Mouse (Mus musculus) lung, postnatal 0 days (tissue): ENCODE measurements around the gene Heca.

ENCODE experiments used
- CTCF ChIP-seq: IDR thresholded peaks from 2 replicates; pipeline ENCODE4 v1.5.1; 2016; ENCODE audit warnings: antibody characterized with exemption, mild to moderate bottlenecking
- EP300 ChIP-seq: IDR thresholded peaks from 2 replicates; pipeline ENCODE4 v1.6.1; 2016; ENCODE audit warnings: antibody characterized with exemption, mild to moderate bottlenecking, control low read depth

DNA sequence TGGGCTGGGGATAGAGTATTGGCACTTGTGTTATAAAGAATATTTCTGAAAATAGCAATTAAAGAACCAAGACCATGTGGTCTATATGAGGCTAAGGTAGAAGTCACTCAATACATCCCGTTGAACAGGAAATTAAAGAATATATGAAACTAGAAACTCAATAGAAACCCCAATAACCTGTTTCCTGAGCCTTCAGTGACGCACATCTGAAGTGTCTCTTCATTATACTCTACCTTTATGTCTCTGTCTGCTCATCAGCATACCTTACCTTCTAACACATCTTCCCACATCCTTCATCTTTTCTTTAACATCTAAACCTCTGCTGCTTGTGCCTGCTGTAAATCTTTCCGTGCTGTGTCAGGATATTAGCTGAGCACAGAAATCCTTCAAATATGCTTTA is 67.8 kb downstream of the Heca start:
- TF ChIP-seq CTCF (no peak), EP300 (no peak)
